Mouse (Mus musculus) c-Kit-positive CD71-positive TER-119-positive erythroid progenitor cells, embryonic 14.5 days (primary cell): ENCODE measurements around the gene Fubp1.

Experiments
- DNase-seq: peaks from one replicate; pipeline ENCODE4 v3.0.0-alpha.2; 2013; ENCODE audit warnings: low spot score

The Fubp1 gene

GRCm38 (mm10) chr3:152277912-152278311 lies 67.7 kb downstream of the Fubp1 start:
- no peak for DNase-seq

- DNase-seq: no peak
Measured at GRCm38 (mm10) chr3:152278431-152278830, 68.2 kb downstream of the Fubp1 start.

- DNase-seq: peak; percentile 23
Measured at GRCm38 (mm10) chr3:152282126-152282525, 71.9 kb downstream of the Fubp1 start.

GRCm38 (mm10) chr3:152284306-152284705 lies 74.1 kb downstream of the Fubp1 start:
- DNase-seq: no peak

GRCm38 (mm10) chr3:152284759-152285158 lies 74.5 kb downstream of the Fubp1 start:
- DNase-seq: no peak
